Mouse (Mus musculus) thymus, adult 2 months (tissue): Measurements from ENCODE around the gene Ppfia1. TPM values are rescaled to one million over a fixed set of nuclear protein-coding genes. Genes with fewer than 3 reads are reported as not detected.

ENCODE experiments used
- DNase-seq: peaks from one replicate; pipeline ENCODE4 v3.0.0; 2021
- H3K27ac ChIP-seq: fragments of 200-500 bp; 2 replicates; pipeline ENCODE4 v1.5.1; 2012; ENCODE audit warnings: low read length, control low read depth; ENCODE audit not compliant: control insufficient read depth, insufficient read depth
- H3K27me3 ChIP-seq: fragments of 200-500 bp; 2 replicates; pipeline ENCODE4 v1.6.1; 2012; ENCODE audit warnings: mild to moderate bottlenecking, low read length, moderate library complexity, mixed read lengths; ENCODE audit not compliant: control insufficient read depth, insufficient read depth
- H3K36me3 ChIP-seq: fragments of 200-500 bp; 2 replicates; pipeline ENCODE4 v1.6.1; 2012; ENCODE audit warnings: mild to moderate bottlenecking, low read length, moderate library complexity; ENCODE audit not compliant: control insufficient read depth, insufficient read depth
- H3K4me1 ChIP-seq: fragments of 200-500 bp; replicated peaks from 2 replicates; pipeline ENCODE4 v1.6.1; 2012; ENCODE audit warnings: low read length; ENCODE audit not compliant: control insufficient read depth, insufficient read depth
- H3K4me3 ChIP-seq: fragments of 200-500 bp; 2 replicates; pipeline ENCODE4 v1.5.1; 2012; ENCODE audit warnings: mild to moderate bottlenecking, low read length, control low read depth, moderate library complexity; ENCODE audit not compliant: control insufficient read depth, insufficient read depth
- CTCF ChIP-seq: fragments of 200-500 bp; IDR thresholded peaks from 2 replicates; pipeline ENCODE4 v1.5.1; 2012; ENCODE audit warnings: mild to moderate bottlenecking, control low read depth, low read length, moderate library complexity, borderline replicate concordance; ENCODE audit not compliant: control insufficient read depth, poor library complexity, insufficient read depth; ENCODE audit errors: extremely low read depth
- POLR2A ChIP-seq: fragments of 200-500 bp; IDR thresholded peaks from 2 replicates; pipeline ENCODE4 v1.6.1; 2012; ENCODE audit warnings: mild to moderate bottlenecking, low read length, control low read depth, moderate library complexity; ENCODE audit not compliant: control insufficient read depth, poor library complexity, insufficient read depth; ENCODE audit errors: extremely low read depth
- WGBS: fragments of 180-500 bp; shearing (Covaris S2); methylation state at CpG from one replicate; pipeline ENCODE4 v1.1.7; 2018; 5-methylcytosine and 5-hydroxymethylcytosine counted together
- polyA plus RNA-seq: library from polyadenylated mRNA; depleted of rRNA; stranded (reverse); fragments of >200 nt; gene quantifications from 2 replicates; pipeline ENCODE4 v1.2.3, GENCODE M21; 2012

The Ppfia1 gene
- polyA plus RNA-seq, 1 experiment: 59.8 TPM

DNA sequence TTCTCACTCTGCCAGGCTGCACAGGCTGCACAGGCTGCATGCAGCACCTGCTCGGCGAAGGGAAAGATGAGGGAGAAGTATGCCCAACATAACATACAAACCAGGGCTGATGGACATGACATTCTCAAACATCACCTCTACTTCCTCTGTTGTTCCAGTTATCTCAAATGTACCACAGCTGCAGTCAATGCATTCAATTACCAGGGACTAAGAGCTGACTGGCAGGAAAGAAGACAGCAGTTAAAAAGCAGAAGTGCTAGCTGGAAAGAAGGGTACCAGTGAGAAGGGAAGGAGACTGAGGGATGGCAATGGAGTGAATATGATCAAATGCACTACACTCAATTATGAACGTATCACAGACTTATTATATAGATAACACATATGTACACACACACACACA, 17.2 kb downstream of the Ppfia1 start:
- no peak overlapping the region for H3K27ac ChIP-seq
- WGBS: 71% methylated on average over 3 of the region's 3 CpGs
- H3K4me3 ChIP-seq: no peak overlapping the region
- H3K27me3 ChIP-seq: no peaks in the 10 kb centered on the region
- DNase-seq: no peak
- TF ChIP-seq CTCF (no peak), POLR2A (no peak)
- H3K36me3 ChIP-seq: no peaks in the 10 kb centered on the region
- H3K4me1 ChIP-seq: peaks cover 24% of the 10 kb centered on the region

DNA sequence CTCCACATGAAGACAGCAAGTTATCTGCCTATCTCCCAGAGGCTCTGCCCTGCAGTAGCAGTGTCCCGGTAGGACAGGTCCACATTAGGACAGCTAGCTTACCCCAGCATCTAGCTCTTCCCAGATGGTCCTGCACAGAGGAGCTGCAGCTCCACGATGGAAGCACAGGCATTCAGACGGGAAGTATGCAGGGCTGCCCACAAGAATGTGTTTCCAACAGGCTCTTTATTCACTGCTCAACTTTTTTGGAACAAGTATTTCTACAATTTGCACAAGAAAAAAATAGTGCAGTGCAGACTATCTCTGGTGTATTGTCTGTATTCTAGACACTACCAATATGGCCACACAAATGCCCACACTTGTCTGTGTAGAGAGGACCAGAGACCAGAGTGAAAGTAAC, 18.8 kb downstream of the Ppfia1 start:
- Histone ChIP-seq H3K27ac (no peak overlapping the region), H3K36me3 (no peaks in the 10 kb centered on the region), H3K4me3 (no peak overlapping the region), H3K4me1 (peaks cover 22% of the 10 kb centered on the region), H3K27me3 (no peaks in the 10 kb centered on the region)
- no peak for TF ChIP-seq CTCF
- TF ChIP-seq POLR2A: no peak
- WGBS: 69% methylated on average over 3 of the region's 3 CpGs
- DNase-seq: no peak

DNA sequence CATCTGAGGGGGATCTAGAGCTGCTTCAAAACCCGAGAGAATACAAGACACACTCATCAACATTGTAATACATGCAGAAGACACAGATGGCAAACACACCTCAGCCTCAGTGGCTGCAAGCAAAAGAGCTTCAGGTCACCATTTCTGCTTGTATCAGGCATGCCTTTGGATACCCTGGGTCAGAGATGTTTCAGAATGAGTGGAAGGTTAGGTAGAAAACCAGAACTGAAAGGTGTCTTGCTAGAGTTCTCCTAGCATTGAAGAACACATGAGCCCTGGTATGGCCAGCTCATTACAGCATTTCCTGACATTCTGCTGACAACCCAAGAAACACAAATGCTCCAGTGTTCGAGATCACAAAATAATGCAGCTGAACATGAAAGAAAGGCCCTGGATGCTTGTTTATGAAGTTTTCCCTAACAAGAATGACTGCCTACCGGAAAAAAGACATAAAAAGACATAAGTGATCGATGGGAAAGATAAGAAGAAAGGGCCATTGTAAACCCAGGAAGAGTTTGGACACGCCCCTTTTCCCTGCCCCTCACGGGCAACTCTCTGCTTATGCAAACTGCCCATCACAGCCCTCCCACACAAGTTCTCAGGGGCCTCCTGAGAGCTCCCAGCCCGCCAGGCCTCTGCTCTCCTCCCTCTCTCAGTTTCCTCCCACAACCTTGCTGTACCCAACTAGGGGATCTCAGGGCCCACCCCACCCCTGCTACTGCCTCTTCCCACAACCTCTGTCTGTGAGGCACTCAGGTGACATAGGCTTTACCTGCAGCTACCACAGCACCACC, 21.7 kb downstream of the Ppfia1 start:
- Histone ChIP-seq H3K27ac (no peak overlapping the region), H3K4me1 (peaks cover 10% of the 10 kb centered on the region), H3K4me3 (no peak overlapping the region), H3K36me3 (no peaks in the 10 kb centered on the region), H3K27me3 (no peaks in the 10 kb centered on the region)
- TF ChIP-seq POLR2A: no peak
- TF ChIP-seq CTCF: no peak
- DNase-seq: no peak
- 79% methylated on average over 7 of the region's 7 CpGs for WGBS

DNA sequence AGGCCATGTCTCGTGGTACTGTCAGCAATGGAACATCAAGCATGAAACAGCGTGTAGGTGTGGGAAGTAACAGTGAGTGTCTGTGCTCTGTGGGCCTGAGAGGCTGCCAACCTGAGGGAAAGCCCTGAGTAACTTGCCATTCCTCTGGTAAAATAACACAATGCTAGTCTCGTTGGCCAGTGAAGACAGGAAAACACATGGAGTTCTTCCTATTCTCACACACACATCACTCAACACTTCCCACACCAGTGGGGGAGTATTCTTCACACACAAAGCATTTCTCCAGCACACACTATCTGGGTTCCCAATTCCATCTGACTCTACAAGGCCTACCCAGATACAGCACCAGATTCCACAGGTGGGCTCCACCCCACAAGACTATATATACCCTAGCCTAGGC, 23.7 kb downstream of the Ppfia1 start:
- no peaks in the 10 kb centered on the region for H3K27me3 ChIP-seq
- H3K4me1 ChIP-seq: peaks cover 2% of the 10 kb centered on the region; the same call in 1 of the 2 replicates
- H3K27ac ChIP-seq: no peak overlapping the region
- TF ChIP-seq POLR2A (no peak), CTCF (no peak)
- H3K4me3 ChIP-seq: no peak overlapping the region
- no peaks in the 10 kb centered on the region for H3K36me3 ChIP-seq
- 69% methylated on average over 3 of the region's 3 CpGs for WGBS
- no peak for DNase-seq

DNA sequence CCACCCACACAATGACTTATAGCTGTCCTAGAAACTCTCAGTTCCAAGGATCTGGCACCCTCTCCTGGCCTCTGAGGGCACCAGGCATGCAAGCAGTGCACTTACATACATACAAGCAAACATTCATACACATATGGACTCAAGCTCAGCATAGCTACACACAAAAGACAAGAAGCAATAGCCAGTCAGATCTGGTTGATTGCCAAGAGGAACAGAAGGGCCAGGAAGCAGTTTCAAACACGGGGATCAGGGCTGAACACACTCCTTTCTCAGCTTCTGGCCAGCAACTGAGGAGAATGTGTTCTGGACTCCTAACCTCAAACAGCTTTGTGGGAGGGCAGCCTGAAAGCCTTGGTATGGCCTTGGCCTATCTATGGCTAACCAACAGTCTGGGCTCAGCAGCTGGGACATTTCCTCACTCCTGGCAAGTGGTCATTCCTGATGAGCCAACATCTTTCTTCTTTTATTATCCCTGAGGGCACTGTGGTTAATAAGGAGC, 25.8 kb downstream of the Ppfia1 start:
- WGBS: 33% methylated on average over 1 of the region's 1 CpGs
- H3K4me3 ChIP-seq: no peak overlapping the region
- DNase-seq: no peak

DNA sequence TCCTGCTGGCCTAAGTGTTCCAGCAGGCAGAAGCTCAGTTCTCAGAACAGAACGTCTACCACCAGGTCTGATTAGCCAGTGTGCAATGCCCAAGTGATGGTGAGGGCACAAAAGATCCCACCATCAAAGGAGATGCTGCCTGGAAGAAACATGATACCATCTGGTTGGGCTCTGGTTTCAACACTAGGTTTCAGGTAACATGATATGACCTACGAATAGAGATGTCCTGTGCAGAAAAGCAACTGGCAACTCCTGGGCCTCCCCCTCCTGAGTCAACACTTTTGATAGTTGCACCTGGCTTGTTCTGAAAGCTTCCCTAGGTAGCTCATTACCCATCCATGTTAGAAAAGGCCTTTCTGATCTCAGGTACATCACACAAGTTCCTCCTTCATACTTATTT, 26.9 kb downstream of the Ppfia1 start:
- TF ChIP-seq CTCF (no peak), POLR2A (no peak)
- Histone ChIP-seq H3K4me3 (no peak overlapping the region), H3K27me3 (no peaks in the 10 kb centered on the region), H3K36me3 (no peaks in the 10 kb centered on the region), H3K4me1 (no peaks in the 10 kb centered on the region), H3K27ac (no peak overlapping the region)
- WGBS: 71% methylated on average over 2 of the region's 2 CpGs
- DNase-seq: no peak

More for the DNA sequence above, 25.8 kb downstream of the Ppfia1 start:
- Histone ChIP-seq H3K27me3 (no peaks in the 10 kb centered on the region), H3K27ac (no peak overlapping the region), H3K4me1 (no peaks in the 10 kb centered on the region), H3K36me3 (no peaks in the 10 kb centered on the region)
- TF ChIP-seq POLR2A (no peak), CTCF (no peak)
